Mouse (Mus musculus) MEL (cell line): ENCODE results near the gene Zfp777. TPM values are rescaled to one million over a fixed set of nuclear protein-coding genes. Genes with fewer than 3 reads are reported as not detected.

Experiments used
- DNase-seq: peaks from one replicate; pipeline ENCODE4 v3.0.0; 2011; ENCODE audit warnings: low read depth, low spot score
- H3K27ac ChIP-seq: 2 replicates; pipeline ENCODE4 v1.5.1; 2012; ENCODE audit warnings: low read depth, mild to moderate bottlenecking, control low read depth, low read length, moderate library complexity; ENCODE audit not compliant: control insufficient read depth
- H3K27me3 ChIP-seq, 2 experiments: fragments of 150-350 bp in 1 of 2; sonication (generic) in 1 of 2; 2 replicates each; pipeline ENCODE4 v1.6.1; 2012; ENCODE audit warnings: low read length in 2 of 2, mild to moderate bottlenecking in 2 of 2, improper control_type of control experiment in 1 of 2, moderate library complexity in 1 of 2; ENCODE audit not compliant: insufficient read depth in 2 of 2, control insufficient read depth in 1 of 2
- H3K36me3 ChIP-seq, 2 experiments: 2 replicates each; pipeline ENCODE4 v1.6.1; 2012 to 2014; ENCODE audit warnings: low read length in 2 of 2, improper control_type of control experiment in 1 of 2, inconsistent platforms in 1 of 2, mild to moderate bottlenecking in 1 of 2; ENCODE audit not compliant: insufficient read depth in 2 of 2, control insufficient read depth in 1 of 2
- H3K4me1 ChIP-seq, 2 experiments: fragments of 150-350 bp in 1 of 2; sonication (generic) in 1 of 2; 2 replicates each; pipeline ENCODE4 v1.6.1; 2012; ENCODE audit warnings: low read length in 2 of 2, improper control_type of control experiment in 1 of 2, mild to moderate bottlenecking in 1 of 2; ENCODE audit not compliant: insufficient read depth in 2 of 2, control insufficient read depth in 1 of 2
- H3K4me3 ChIP-seq, 2 experiments: fragments of 150-350 bp in 1 of 2; sonication (generic) in 1 of 2; 2 replicates each; pipeline ENCODE4 v1.5.1; 2012; ENCODE audit warnings: low read depth in 2 of 2, low read length in 2 of 2, mild to moderate bottlenecking in 2 of 2, moderate library complexity in 2 of 2, control low read depth in 1 of 2, improper control_type of control experiment in 1 of 2; ENCODE audit not compliant: control insufficient read depth in 1 of 2, insufficient read depth in 1 of 2
- H3K79me2 ChIP-seq: 2 replicates; pipeline ENCODE4 v1.6.1; 2012; ENCODE audit warnings: mild to moderate bottlenecking, low read length, moderate library complexity; ENCODE audit not compliant: control insufficient read depth, poor library complexity, insufficient read depth
- H3K9ac ChIP-seq: 2 replicates; pipeline ENCODE4 v1.6.1; 2012; ENCODE audit warnings: low read depth, mild to moderate bottlenecking, control low read depth, low read length, moderate library complexity; ENCODE audit not compliant: control insufficient read depth, poor library complexity, severe bottlenecking
- H3K9me3 ChIP-seq: fragments of 150-350 bp; sonication (generic); replicated peaks from 2 replicates; pipeline ENCODE4 v1.6.1; 2012; ENCODE audit warnings: mild to moderate bottlenecking, low read length, improper control_type of control experiment, moderate library complexity; ENCODE audit not compliant: insufficient read depth
- CTCF ChIP-seq, 3 experiments: IDR thresholded peaks in 2 of 3; conservative IDR thresholded peaks in 1 of 3; 2 replicates each; pipeline ENCODE4 v1.5.1; 2011 to 2012; ENCODE audit warnings: low read length in 3 of 3, low read depth in 2 of 3, mild to moderate bottlenecking in 2 of 3, improper control_type of control experiment in 1 of 3, inconsistent platforms in 1 of 3, mixed read lengths in 1 of 3, moderate library complexity in 1 of 3; ENCODE audit not compliant: control insufficient read depth in 1 of 3, insufficient read depth in 1 of 3, poor library complexity in 1 of 3, severe bottlenecking in 1 of 3
- GABPA ChIP-seq: IDR thresholded peaks from 2 replicates; pipeline ENCODE4 v1.6.1; 2012; ENCODE audit warnings: low read depth, mild to moderate bottlenecking, inconsistent platforms, low read length, improper control_type of control experiment, moderate library complexity
- GATA1 ChIP-seq: IDR thresholded peaks from 2 replicates; pipeline ENCODE4 v1.6.1; 2011; ENCODE audit warnings: low read depth, low read length, improper control_type of control experiment
- JUND ChIP-seq: IDR thresholded peaks from 2 replicates; pipeline ENCODE4 v1.6.1; 2011; ENCODE audit warnings: low read depth, mild to moderate bottlenecking, improper control_type of control experiment, low read length
- MAZ ChIP-seq: IDR thresholded peaks from 2 replicates; pipeline ENCODE4 v1.6.1; 2012; ENCODE audit warnings: low read depth, mild to moderate bottlenecking, inconsistent platforms, low read length, improper control_type of control experiment
- MXI1 ChIP-seq: IDR thresholded peaks from 2 replicates; pipeline ENCODE4 v1.6.1; 2011; ENCODE audit warnings: mild to moderate bottlenecking, low read depth, low read length, improper control_type of control experiment
- MYB ChIP-seq: IDR thresholded peaks from 2 replicates; pipeline ENCODE4 v1.6.1; 2011; ENCODE audit warnings: mild to moderate bottlenecking, low read depth, low read length, improper control_type of control experiment
- NELFE ChIP-seq: IDR thresholded peaks from 2 replicates; pipeline ENCODE4 v1.6.1; 2011; ENCODE audit warnings: low read depth, low read length, improper control_type of control experiment
- POLR2A ChIP-seq, 2 experiments: IDR thresholded peaks; 2 replicates each; pipeline ENCODE4 v1.6.1; 2011 to 2012; ENCODE audit warnings: low read length in 2 of 2, mild to moderate bottlenecking in 2 of 2, control low read depth in 1 of 2, improper control_type of control experiment in 1 of 2, low read depth in 1 of 2, moderate library complexity in 1 of 2; ENCODE audit not compliant: control insufficient read depth in 1 of 2, insufficient read depth in 1 of 2, poor library complexity in 1 of 2
- RAD21 ChIP-seq: IDR thresholded peaks from 2 replicates; pipeline ENCODE4 v1.6.1; 2011; ENCODE audit warnings: mild to moderate bottlenecking, low read depth, low read length, improper control_type of control experiment
- SMC3 ChIP-seq: IDR thresholded peaks from 2 replicates; pipeline ENCODE4 v1.6.1; 2011; ENCODE audit warnings: low read depth, low read length, improper control_type of control experiment
- TAL1 ChIP-seq: IDR thresholded peaks from 2 replicates; pipeline ENCODE4 v1.6.1; 2012; ENCODE audit warnings: mild to moderate bottlenecking, inconsistent platforms, low read length, moderate library complexity, mixed read lengths
- TCF12 ChIP-seq: IDR thresholded peaks from 2 replicates; pipeline ENCODE4 v1.6.1; 2014; ENCODE audit warnings: low read depth, mild to moderate bottlenecking, inconsistent platforms, low read length, improper control_type of control experiment, moderate library complexity
- USF2 ChIP-seq, 2 experiments: IDR thresholded peaks; 2 replicates each; pipeline ENCODE4 v1.6.1; 2011 to 2012; ENCODE audit warnings: improper control_type of control experiment in 2 of 2, low read length in 2 of 2, borderline replicate concordance in 1 of 2, inconsistent platforms in 1 of 2, low read depth in 1 of 2, mild to moderate bottlenecking in 1 of 2; ENCODE audit not compliant: insufficient read depth in 1 of 2
- ZMIZ1 ChIP-seq: IDR thresholded peaks from 2 replicates; pipeline ENCODE4 v1.6.1; 2012; ENCODE audit warnings: low read depth, mild to moderate bottlenecking, inconsistent platforms, low read length, improper control_type of control experiment, moderate library complexity
- polyA plus RNA-seq, 2 experiments: library from polyadenylated mRNA; stranded (reverse) in 1 of 2; unstranded in 1 of 2; fragments of >175 nt in 1 of 2; fragments of >200 nt in 1 of 2; gene quantifications; 2 replicates each; pipeline versions ENCODE4 v1.2.1 to v1.2.4; 2012; ENCODE audit warnings: low replicate concordance in 2 of 2, low read depth in 1 of 2; ENCODE audit not compliant: insufficient read length in 2 of 2, insufficient read depth in 1 of 2, missing spikeins in 1 of 2
- total RNA-seq: library from RNA; depleted of rRNA; stranded (reverse); fragments of 300-350 nt; gene quantifications from 2 replicates; pipeline ENCODE4 v1.2.3, GENCODE M21; 2012; rRNA removed

The Zfp777 gene
- total and polyA plus RNA-seq, 3 experiments, result 20.4 to 32.4 TPM; not detected in 1

GRCm38 (mm10) chr6:47978897-47979368 is 69.8 kb downstream of the Zfp777 start (continued):
- TF ChIP-seq TCF12 (no peak), USF2 (IDR thresholded peaks at IDR 0.05; ENCODE audit: borderline replicate concordance in 1 of 2, insufficient read depth in 1 of 2, low read depth in 1 of 2, low read length in 2 of 2) (no peak), MXI1 (no peak), POLR2A (IDR thresholded peaks at IDR 0.05; ENCODE audit: control insufficient read depth in 1 of 2, insufficient read depth in 1 of 2, low read depth in 1 of 2, low read length in 2 of 2, poor library complexity in 1 of 2) (no peak), TAL1 (no peak), ZMIZ1 (no peak), CTCF (IDR thresholded peaks at IDR 0.05 in 2 of 3, conservative IDR thresholded peaks at IDR 0.05 in 1 of 3; ENCODE audit: control insufficient read depth in 1 of 3, insufficient read depth in 1 of 3, low read depth in 2 of 3, low read length in 3 of 3, poor library complexity in 1 of 3, severe bottlenecking in 1 of 3) (peak in 2 of 3 experiments; percentile 72 to 79; a peak in 4 of 6 replicates), NELFE (no peak), JUND (no peak), GATA1 (no peak), MAZ (no peak), GABPA (no peak)

GRCm38 (mm10) chr6:47974599-47974998 is 74.1 kb downstream of the Zfp777 start:
- H3K27ac ChIP-seq, result no peak overlapping the region
- H3K79me2 ChIP-seq, result no peaks in the 10 kb centered on the region
- H3K27me3 ChIP-seq, result no peaks in the 10 kb centered on the region; a peak in 1 of 4 replicates
- H3K4me3 ChIP-seq, result no peak overlapping the region
- TF ChIP-seq MYB, result no peak
- TF ChIP-seq RAD21, result peak; percentile 38
- TF ChIP-seq CTCF (IDR thresholded peaks at IDR 0.05 in 2 of 3, conservative IDR thresholded peaks at IDR 0.05 in 1 of 3; ENCODE audit: control insufficient read depth in 1 of 3, insufficient read depth in 1 of 3, low read depth in 2 of 3, low read length in 3 of 3, poor library complexity in 1 of 3, severe bottlenecking in 1 of 3), result peak; percentile 6 to 59 (median 42); a peak in 4 of 6 replicates
- TF ChIP-seq SMC3, result peak; percentile 47
- no peaks in the 10 kb centered on the region; a peak in 1 of 4 replicates for H3K4me1 ChIP-seq
- DNase-seq, result peak; percentile 58
- H3K36me3 ChIP-seq, result 0 out of 4 replicates have a peak, but pooled peaks cover 0 to 2% of the 10 kb centered on the region in 2 experiments
- no peak overlapping the region for H3K9ac ChIP-seq
- H3K9me3 ChIP-seq, result no peaks in the 10 kb centered on the region

Other genes with a start within 250 kb of the Zfp777 start
- 95.0 and 112 TPM in 2 replicates for gene Pdia4, start 235.5 kb downstream of the Zfp777 start, total RNA-seq
- 10 to 100 TPM in 1 of 2 experiments, not detected in 1; 91.4 TPM for gene Pdia4, start 235.5 kb downstream of the Zfp777 start, polyA plus RNA-seq
- gene Zfp786, start 218.0 kb downstream of the Zfp777 start, total RNA-seq, result 1.2 and 2.0 TPM in 2 replicates
- 1 to 10 TPM in 1 of 2 experiments, not detected in 1; 1.3 TPM for gene Zfp786, start 218.0 kb downstream of the Zfp777 start, polyA plus RNA-seq
- 4.2 and 4.7 TPM in 2 replicates for gene Zfp398, start 213.2 kb downstream of the Zfp777 start, total RNA-seq
- 1 to 10 TPM in 1 of 2 experiments, not detected in 1; 9.5 TPM for gene Zfp398, start 213.2 kb downstream of the Zfp777 start, polyA plus RNA-seq
- gene Zfp282, start 171.7 kb downstream of the Zfp777 start, total RNA-seq, result 8.2 and 8.5 TPM in 2 replicates
- gene Zfp282, start 171.7 kb downstream of the Zfp777 start, polyA plus RNA-seq, result 10 to 100 TPM in 1 of 2 experiments, not detected in 1; 13.8 TPM
- 7.1 and 7.4 TPM in 2 replicates for gene Zfp212, start 128.4 kb downstream of the Zfp777 start, total RNA-seq
- gene Zfp212, start 128.4 kb downstream of the Zfp777 start, polyA plus RNA-seq, result 10 to 100 TPM in 1 of 2 experiments, not detected in 1; 17.5 TPM
- gene Zfp956, start 95.5 kb downstream of the Zfp777 start, total RNA-seq, result 8.1 and 11.0 TPM in 2 replicates
- gene Zfp956, start 95.5 kb downstream of the Zfp777 start, polyA plus RNA-seq, result 10 to 100 TPM in 1 of 2 experiments, not detected in 1; 13.1 TPM
- 13.5 and 17.8 TPM in 2 replicates for gene Zfp746, start 37.7 kb upstream of the Zfp777 start, total RNA-seq
- gene Zfp746, start 37.7 kb upstream of the Zfp777 start, polyA plus RNA-seq, result 10 to 100 TPM in 1 of 2 experiments, not detected in 1; 22.1 TPM